Mouse (Mus musculus) lung, embryonic 14.5 days (tissue): ENCODE data around the gene Tmpo. TPM values are rescaled to one million over a fixed set of nuclear protein-coding genes. Genes with fewer than 3 reads are reported as not detected.

ENCODE experiments used
- ATAC-seq: fragments of 200-750 bp; cut with Nextera tagmentation; 2 replicates; pipeline ENCODE4 v1.8.0; 2017; ENCODE audit warnings: mild to moderate bottlenecking, moderate TSS enrichment, moderate library complexity; ENCODE audit not compliant: insufficient read depth
- DNase-seq: peaks from one replicate; pipeline ENCODE4 v3.0.0-alpha.2; 2015
- H3K27ac ChIP-seq: fragments of 300-500 bp; sonication (generic); 2 replicates; pipeline ENCODE4 v1.5.1; 2014; ENCODE audit warnings: low read depth, mild to moderate bottlenecking, moderate library complexity
- H3K27me3 ChIP-seq: fragments of 300-500 bp; sonication (generic); 2 replicates; pipeline ENCODE4 v1.6.1; 2014; ENCODE audit warnings: low read length, control low read depth; ENCODE audit not compliant: insufficient read depth
- H3K36me3 ChIP-seq: fragments of 300-500 bp; sonication (generic); 2 replicates; pipeline ENCODE4 v1.6.1; 2014; ENCODE audit warnings: control low read depth; ENCODE audit not compliant: insufficient read depth
- H3K4me1 ChIP-seq: fragments of 300-500 bp; sonication (generic); 2 replicates; pipeline ENCODE4 v1.6.1; 2014; ENCODE audit warnings: antibody characterized with exemption, control low read depth; ENCODE audit not compliant: insufficient read depth
- H3K4me2 ChIP-seq: fragments of 300-500 bp; sonication (generic); 2 replicates; pipeline ENCODE4 v1.6.1; 2014; ENCODE audit warnings: mild to moderate bottlenecking
- H3K4me3 ChIP-seq: fragments of 300-500 bp; sonication (generic); 2 replicates; pipeline ENCODE4 v1.5.1; 2014; ENCODE audit warnings: low read depth, low read length
- H3K9ac ChIP-seq: fragments of 300-500 bp; sonication (generic); 2 replicates; pipeline ENCODE4 v1.6.1; 2014
- H3K9me3 ChIP-seq: fragments of 300-500 bp; sonication (generic); 2 replicates; pipeline ENCODE4 v1.6.1; 2016; ENCODE audit warnings: low read depth, low read length, control low read depth
- CTCF ChIP-seq: IDR thresholded peaks from 2 replicates; pipeline ENCODE4 v1.5.1; 2016; ENCODE audit warnings: antibody characterized with exemption, low read depth
- WGBS: fragments of 180-500 bp; shearing (Covaris S2); extraction: QIAGEN DNeasy Blood & Tissue Kit; methylation state at CpG from one replicate; pipeline ENCODE4 v1.1.7; 2014; 5-methylcytosine and 5-hydroxymethylcytosine counted together
- polyA plus RNA-seq: library from polyadenylated mRNA; unstranded; fragments of >200 nt; fragmentation: Nextera tagmentation; extraction: Ambion mirVana; gene quantifications from 2 replicates; pipeline ENCODE4 v1.2.1, GENCODE M21; 2014

The Tmpo gene
- polyA plus RNA-seq, 1 experiment from 2014 or later = 337 TPM

DNA sequence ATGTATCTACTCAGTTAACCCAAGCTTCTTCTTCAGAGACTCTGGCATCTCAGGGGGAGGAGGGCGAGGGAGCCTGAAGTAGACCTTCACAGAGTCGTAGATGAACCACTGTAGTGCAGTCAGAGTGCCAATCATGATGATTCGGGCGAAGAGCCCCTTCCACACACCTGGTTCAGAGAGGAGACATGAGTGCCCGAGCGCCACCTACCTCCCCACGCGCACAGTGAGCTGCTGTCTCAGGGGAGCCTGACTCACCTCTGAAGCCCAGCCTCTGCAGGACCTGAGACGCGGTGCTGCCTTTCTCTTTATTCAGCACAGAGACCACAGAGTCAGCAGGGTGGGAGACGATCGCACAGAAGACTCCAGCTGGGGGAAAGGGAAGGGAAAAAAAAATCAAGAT lies 64.2 kb downstream of the Tmpo start:
- no peak for DNase-seq
- no peak for TF ChIP-seq CTCF

GRCm38 (mm10) chr10:91109841-91110240 lies 71.3 kb downstream of the Tmpo start:
- peaks cover 21% of the 10 kb centered on the region for H3K36me3 ChIP-seq
- ATAC-seq = no peak
- no peaks in the 10 kb centered on the region for H3K27me3 ChIP-seq
- H3K9me3 ChIP-seq = no peaks in the 10 kb centered on the region
- H3K27ac ChIP-seq = no peak overlapping the region
- no peak overlapping the region for H3K4me2 ChIP-seq
- no peak overlapping the region for H3K9ac ChIP-seq
- no peaks in the 10 kb centered on the region for H3K4me1 ChIP-seq
- DNase-seq = no peak
- 62% methylated on average over 4 of the region's 4 CpGs for WGBS
- no peak overlapping the region for H3K4me3 ChIP-seq
- TF ChIP-seq CTCF = no peak

More for the DNA sequence above, 64.2 kb downstream of the Tmpo start:
- H3K4me3 ChIP-seq = no peak overlapping the region
- H3K9me3 ChIP-seq = no peaks in the 10 kb centered on the region
- H3K4me1 ChIP-seq = no peaks in the 10 kb centered on the region
- WGBS = 95% methylated on average over 12 of the region's 12 CpGs
- H3K27me3 ChIP-seq = no peaks in the 10 kb centered on the region
- H3K27ac ChIP-seq = no peak overlapping the region
- H3K9ac ChIP-seq = no peak overlapping the region
- peaks cover 88% of the 10 kb centered on the region for H3K36me3 ChIP-seq
- no peak for ATAC-seq
- H3K4me2 ChIP-seq = no peak overlapping the region

DNA sequence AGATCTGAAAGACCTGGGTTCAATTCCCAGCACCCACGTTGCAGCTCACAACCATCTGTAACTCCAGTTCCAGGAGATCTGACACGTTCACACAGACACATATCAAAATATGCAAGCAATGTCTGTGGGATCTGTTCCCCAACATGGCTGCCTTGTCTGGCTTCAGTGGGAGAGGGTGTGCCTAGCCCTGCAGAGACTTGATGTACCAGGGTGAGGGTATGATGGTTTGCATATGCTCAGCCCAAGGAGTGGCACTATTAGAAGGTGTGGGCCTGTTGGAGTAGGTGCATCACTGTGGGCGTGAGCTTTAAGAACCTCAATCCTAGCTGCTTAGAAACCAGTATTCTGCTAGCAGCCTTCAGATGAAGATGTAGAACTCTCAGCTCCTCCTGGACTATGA lies 75.1 kb downstream of the Tmpo start:
- TF ChIP-seq CTCF = no peak
- no peaks in the 10 kb centered on the region for H3K4me1 ChIP-seq
- H3K4me3 ChIP-seq = no peak overlapping the region
- no peaks in the 10 kb centered on the region for H3K9me3 ChIP-seq
- DNase-seq (no peak), ATAC-seq (no peak)
- H3K36me3 ChIP-seq = 0 out of 2 replicates have a peak, but pooled peaks cover 10% of the 10 kb centered on the region
- H3K9ac ChIP-seq = no peak overlapping the region
- no peaks in the 10 kb centered on the region for H3K27me3 ChIP-seq
- 76% methylated on average over 3 of the region's 3 CpGs for WGBS
- no peak overlapping the region for H3K4me2 ChIP-seq
- no peak overlapping the region for H3K27ac ChIP-seq

DNA sequence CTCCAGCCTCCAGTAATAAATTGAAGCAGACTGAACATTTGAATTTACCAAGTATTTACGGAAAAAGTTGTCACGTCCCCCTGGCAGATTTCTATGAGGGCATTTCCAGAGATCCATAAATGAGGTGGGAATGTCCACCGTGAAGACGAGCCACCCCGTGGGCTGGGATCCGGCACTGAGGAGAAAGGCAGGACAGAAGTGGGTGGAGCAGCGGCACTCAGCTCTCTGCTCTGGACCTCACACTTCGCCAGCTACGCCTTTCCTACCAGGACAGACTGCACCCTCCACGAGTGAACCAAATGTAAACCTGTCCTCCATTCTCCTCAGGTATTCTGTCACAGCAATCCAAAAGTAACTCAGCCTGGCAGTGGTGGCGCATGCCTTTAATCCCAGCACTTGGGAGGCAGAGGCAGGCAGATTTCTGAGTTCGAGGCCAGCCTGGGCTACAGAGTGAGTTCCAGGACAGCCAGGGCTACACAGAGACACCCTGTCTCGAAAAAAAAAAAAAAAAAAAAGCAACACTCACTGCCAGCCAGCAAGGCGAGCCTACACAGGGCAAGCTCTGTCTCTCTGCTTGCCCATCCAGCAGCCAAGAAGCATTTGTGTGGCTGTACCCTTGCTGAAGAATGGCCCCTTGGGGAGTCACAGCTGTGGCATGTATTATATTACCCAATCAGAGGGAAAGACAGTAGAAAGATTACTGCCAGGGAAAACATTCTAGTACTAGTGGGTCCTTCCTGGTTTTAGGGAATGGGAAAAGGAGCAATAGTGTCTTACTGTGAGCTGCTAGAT lies 78.1 kb downstream of the Tmpo start:
- no peaks in the 10 kb centered on the region for H3K9me3 ChIP-seq
- H3K4me2 ChIP-seq = no peak overlapping the region
- no peak for ATAC-seq
- TF ChIP-seq CTCF = no peak
- no peaks in the 10 kb centered on the region for H3K4me1 ChIP-seq
- 90% methylated on average over 14 of the region's 14 CpGs for WGBS
- H3K9ac ChIP-seq = no peak overlapping the region
- no peaks in the 10 kb centered on the region for H3K27me3 ChIP-seq
- no peak overlapping the region for H3K27ac ChIP-seq
- H3K4me3 ChIP-seq = no peak overlapping the region
- H3K36me3 ChIP-seq = peaks cover 14% of the 10 kb centered on the region; the same call in 1 of the 2 replicates
- DNase-seq = no peak

- no peak for TF ChIP-seq CTCF
- Histone ChIP-seq H3K4me3 (no peak overlapping the region), H3K4me2 (no peak overlapping the region), H3K4me1 (no peaks in the 10 kb centered on the region), H3K27ac (no peak overlapping the region), H3K27me3 (no peaks in the 10 kb centered on the region), H3K9ac (no peak overlapping the region), H3K36me3 (peaks cover 19% of the 10 kb centered on the region; the same call in 1 of the 2 replicates), H3K9me3 (no peaks in the 10 kb centered on the region)
- DNase-seq (no peak), ATAC-seq (no peak)
- 92% methylated on average over 25 of the region's 25 CpGs for WGBS
Observed at GRCm38 (mm10) chr10:91101936-91102335, 79.2 kb downstream of the Tmpo start.

DNA sequence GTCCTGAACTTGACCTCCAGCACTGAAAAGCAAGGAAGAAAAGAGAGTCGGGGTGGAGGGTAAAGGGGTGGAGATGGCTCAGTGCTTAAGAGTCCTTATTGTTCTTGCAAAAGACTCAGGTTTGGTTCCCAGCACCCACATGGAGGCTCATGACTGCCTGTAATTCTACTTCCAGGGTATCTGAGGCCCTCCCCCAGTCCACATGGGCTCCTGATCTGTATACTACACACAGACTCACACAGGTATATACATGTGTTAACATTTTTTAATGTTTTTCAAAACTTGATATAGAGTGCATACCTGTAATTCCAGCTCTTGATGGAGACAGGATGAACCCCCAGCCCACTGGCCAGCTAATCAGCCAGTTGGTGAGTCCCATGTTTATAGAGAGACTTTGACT lies 81.0 kb downstream of the Tmpo start:
- no peak overlapping the region for H3K4me3 ChIP-seq
- no peak overlapping the region for H3K9ac ChIP-seq
- H3K4me2 ChIP-seq = no peak overlapping the region
- H3K4me1 ChIP-seq = no peaks in the 10 kb centered on the region
- TF ChIP-seq CTCF = no peak
- no peaks in the 10 kb centered on the region for H3K9me3 ChIP-seq
- H3K27me3 ChIP-seq = no peaks in the 10 kb centered on the region
- DNase-seq (no peak), ATAC-seq (no peak)
- peaks cover 27% of the 10 kb centered on the region; the same call in 1 of the 2 replicates for H3K36me3 ChIP-seq
- WGBS = 96% methylated on average over 1 of the region's 1 CpGs
- H3K27ac ChIP-seq = no peak overlapping the region

DNA sequence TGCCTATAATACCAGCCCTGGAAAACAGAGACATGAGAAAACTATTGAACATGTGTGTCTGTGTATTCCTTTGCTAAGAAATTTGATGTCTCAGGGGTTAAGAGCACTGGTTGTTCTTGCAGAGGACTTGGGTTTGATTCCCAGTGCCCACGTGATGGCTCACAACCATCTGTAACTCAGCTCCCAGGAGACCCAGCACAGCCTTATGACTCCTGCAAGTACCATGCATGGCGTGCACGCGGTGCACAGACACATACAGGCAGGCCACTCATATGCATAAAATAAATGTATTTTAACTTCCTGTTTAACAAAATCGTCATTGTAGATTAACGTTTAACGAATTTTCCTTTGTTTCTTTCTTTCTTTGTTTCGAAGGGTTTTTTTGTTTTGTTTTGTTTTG lies 83.1 kb downstream of the Tmpo start:
- DNase-seq = no peak

More for the DNA sequence above, 83.1 kb downstream of the Tmpo start:
- Histone ChIP-seq H3K27me3 (no peaks in the 10 kb centered on the region), H3K9me3 (no peaks in the 10 kb centered on the region), H3K4me1 (no peaks in the 10 kb centered on the region), H3K27ac (no peak overlapping the region), H3K36me3 (peaks cover 40% of the 10 kb centered on the region; the same call in 1 of the 2 replicates), H3K9ac (no peak overlapping the region), H3K4me2 (no peak overlapping the region), H3K4me3 (no peak overlapping the region)
- TF ChIP-seq CTCF = no peak
- ATAC-seq = no peak
- WGBS = 88% methylated on average over 8 of the region's 8 CpGs

Other genes with a start within 250 kb of the Tmpo start
- gene Apaf1, start 98.5 kb downstream of the Tmpo start, polyA plus RNA-seq = 26.9 and 27.1 TPM in 2 replicates
- gene Ikbip, start 98.4 kb downstream of the Tmpo start, polyA plus RNA-seq = 48.8 and 51.4 TPM in 2 replicates
- 470 and 474 TPM in 2 replicates for gene Slc25a3, start 57.3 kb downstream of the Tmpo start, polyA plus RNA-seq